Mouse (Mus musculus) left cerebral cortex, postnatal 36 days (tissue): ENCODE results near the gene Slc25a45. TPM values are rescaled to one million over a fixed set of nuclear protein-coding genes. Genes with fewer than 3 reads are reported as not detected.

ENCODE experiments used
- DNase-seq, 2 experiments: peaks; one replicate each; pipeline ENCODE4 v3.0.0; 2021 to 2022; ENCODE audit warnings: low spot score in 2 of 2, mixed read lengths in 1 of 2
- intact Hi-C: fragments of 180-260 bp; cut with DNase I; formaldehyde crosslinking; loops from one replicate; pipeline ENCODE4 v1.15.1; 2025
- total RNA-seq, 2 experiments: library from RNA; stranded (reverse); gene quantifications; 2 replicates each; pipeline ENCODE4 v1.2.3; 2021

The Slc25a45 gene
- total RNA-seq, 2 experiments from 2014 or later: 3.0 to 4.1 TPM

DNA sequence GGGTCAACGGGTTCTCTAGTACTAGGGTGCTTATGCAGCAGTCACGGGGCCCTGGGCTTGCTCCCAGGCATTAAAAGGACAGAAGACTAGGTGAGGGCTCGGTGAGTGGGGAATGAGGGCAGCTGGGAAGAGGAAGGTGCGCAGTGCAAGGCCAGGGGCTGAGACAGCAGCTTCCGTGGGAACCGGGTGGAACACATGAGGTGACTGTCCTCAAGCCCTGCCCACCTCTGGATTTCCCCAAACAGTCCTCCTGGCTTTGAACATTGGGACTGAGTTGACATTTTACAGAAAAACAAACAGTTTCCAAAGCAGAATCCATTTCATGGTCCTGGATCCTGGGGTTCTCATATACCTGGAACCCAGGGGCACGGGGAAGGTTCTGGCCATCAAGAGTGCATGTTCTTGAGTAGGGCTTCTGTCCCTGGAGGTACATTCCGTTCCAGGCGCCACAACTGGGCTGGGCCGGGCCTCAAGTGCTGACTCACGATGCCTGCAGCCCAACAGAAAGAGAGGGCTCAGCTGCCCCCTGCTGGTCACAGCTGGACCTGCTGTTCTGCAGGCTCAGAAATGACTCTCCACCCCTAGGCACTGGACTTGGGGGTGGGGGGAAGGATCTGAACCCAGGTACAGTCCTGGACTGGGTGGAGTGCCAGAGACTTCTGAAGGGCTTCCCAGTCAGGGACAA is 27.6 kb upstream of the Slc25a45 start:
- intact Hi-C loops: loop anchor here (1.0 kb wide), 1 partner anchor 57 kb away; no protein-coding TSS in a partner anchor
- peak; percentile 91 to 94 for DNase-seq

DNA sequence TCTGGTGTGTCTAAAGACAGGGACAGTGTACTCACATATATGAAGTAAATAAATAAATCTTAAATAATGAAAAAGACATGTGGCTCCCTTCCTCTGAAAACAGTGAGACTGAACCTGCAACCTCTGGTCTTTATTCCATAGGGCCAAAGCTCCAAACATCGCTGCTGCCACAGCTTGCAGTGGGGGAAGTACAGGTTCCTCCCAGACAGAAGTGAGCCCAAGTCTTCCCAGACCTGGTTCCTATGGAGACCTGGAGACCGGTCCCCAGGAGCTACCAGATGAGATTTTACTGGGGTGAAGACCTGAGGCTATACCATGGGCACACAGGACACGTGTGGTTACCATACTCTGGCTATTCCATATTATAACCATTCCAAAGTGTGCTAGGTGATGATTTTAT is 26.7 kb upstream of the Slc25a45 start:
- intact Hi-C loops: loop anchor here (1.0 kb wide), 1 partner anchor 58 kb away; no protein-coding TSS in a partner anchor
- no peak for DNase-seq

DNA sequence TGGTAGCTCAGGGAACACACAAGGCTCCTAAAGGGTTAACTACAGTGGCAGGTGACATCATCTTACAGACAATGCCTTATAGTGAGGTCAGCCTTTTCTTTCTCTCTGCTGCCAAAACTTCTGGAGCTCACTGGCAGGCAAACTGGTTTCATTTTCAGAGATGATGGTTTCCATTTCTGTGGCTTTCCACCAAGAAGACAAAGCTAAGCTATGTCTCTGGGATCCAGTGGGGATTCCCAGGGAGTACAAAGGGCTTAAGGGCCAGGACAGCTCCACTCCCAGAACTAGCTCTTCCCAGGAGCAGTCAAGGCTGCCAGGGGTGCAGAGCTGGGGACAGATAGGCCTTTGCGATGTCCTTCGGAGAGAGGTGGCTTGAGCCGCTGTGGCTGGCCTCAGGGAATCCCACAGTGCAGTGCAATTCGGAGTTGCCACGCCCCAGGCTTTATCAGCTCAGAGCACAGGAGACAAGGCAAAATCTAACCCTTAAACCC is 26.1 kb upstream of the Slc25a45 start:
- intact Hi-C loops: no loop called here
- no peak for DNase-seq

DNA sequence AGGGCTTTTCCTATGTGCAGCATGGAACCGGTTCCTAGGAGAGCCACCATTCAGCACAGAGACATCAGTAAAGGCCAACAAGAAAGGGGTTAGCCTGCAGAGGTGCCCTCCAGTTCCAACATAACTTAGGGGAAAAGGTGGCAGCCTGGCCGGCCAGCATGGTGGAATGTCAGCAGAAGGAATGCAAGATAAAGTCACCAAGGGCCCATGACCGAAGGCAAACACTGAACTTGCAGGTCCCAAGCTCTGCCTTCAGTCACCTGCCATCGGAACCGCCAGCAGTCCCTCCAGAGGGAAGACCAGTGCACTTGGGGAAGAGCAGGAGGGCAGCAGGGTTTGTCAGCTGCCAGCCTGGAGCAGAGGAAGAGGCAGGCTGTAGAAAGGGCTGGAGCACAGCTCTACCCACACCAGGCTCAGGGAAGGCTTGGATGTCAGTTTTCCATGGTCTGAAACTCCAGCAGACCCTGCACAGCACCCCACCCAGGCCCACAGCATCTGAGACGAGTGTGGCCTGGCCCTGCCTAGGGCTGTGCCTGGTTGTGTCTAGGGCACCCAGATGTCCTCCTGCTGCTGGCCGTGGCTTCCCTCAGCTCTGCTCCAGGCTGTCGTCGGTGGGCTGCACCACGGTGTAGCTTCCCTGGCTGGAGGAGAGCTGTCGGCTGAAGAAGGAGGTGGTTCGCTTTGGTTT is 25.4 kb upstream of the Slc25a45 start:
- intact Hi-C loops: no loop called here
- no peak for DNase-seq

DNA sequence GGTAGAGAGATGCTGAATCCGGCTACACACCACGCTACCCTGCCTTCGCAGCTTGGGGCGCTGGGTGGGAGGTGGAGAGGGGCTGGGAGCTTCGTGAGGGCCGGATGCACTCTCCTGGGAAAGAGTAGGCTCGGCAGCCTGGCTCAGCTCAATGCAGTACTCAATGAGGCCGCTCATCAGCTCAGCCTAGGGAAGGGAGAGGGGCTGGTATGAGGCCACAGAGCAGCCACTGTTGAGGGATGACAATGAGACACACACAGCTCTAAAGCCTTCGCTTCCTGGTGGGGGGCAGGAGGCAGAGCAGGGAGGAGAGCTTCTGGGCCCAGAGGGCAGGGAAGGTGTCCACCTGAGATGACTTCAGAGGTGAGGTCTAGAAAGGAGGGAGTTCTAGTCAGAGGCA is 21.0 kb upstream of the Slc25a45 start:
- intact Hi-C loops: no loop called here

GRCm38 (mm10) chr19:5862335-5863085 is 15.1 kb upstream of the Slc25a45 start:
- intact Hi-C loops: no loop called here
- DNase-seq: no peak

More for the DNA sequence above, 21.0 kb upstream of the Slc25a45 start:
- DNase-seq: no peak

GRCm38 (mm10) chr19:5863776-5864175 is 13.8 kb upstream of the Slc25a45 start:
- no peak for DNase-seq
- intact Hi-C loops: no loop called here

DNA sequence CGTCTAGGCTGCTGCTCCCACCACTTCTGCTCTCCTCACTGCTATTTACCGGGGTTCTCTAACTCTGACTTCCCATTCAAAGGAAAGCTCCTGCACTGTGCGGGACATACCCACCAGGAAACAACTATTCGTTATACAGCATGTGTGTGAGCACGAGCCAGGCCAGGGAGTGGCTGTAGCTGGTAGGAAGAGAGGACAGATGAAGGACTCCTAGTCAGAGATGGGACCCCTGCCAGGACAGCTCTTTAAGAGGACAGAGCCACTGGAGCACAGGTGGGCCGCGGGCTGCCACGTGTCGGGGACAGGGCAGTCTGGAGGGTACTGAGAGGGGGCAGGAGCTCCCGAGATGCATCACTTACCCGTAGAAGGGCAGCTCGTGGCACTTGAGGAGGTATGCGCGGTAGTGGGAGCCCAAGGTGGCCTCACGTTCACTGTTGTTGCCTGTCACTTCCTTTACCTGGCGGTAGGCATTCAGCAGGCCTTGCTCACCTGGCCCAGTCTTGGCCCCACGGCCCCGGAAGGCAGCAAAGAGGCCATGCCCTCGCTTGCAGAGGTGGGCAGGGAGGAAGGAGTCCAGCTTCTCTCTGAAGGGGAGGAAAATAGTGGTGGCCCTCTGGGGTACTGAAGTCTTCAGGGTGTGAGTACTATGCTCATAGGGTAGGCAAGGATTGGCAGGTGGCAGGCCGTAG is 12.8 kb upstream of the Slc25a45 start:
- DNase-seq: no peak
- intact Hi-C loops: no loop called here

DNA sequence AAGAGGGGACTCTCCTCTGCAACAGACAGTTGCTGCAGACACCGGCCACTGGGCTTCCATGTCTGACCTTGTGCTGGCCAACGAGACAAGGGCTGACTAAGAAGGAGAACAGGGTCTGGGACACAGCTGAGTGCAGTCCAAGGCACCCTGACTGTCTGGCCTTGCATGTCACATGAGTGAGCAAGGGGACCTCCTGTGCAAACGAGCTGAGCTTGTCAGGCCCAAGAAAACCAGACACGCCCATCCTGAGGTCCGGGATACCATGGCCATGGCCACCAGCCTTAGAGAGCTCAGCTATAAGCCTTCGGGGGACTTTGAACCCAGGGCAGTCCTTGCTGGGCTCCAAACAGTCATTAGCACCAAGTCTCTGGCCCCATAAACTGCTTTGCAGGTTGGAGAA is 9.5 kb upstream of the Slc25a45 start:
- intact Hi-C loops: no loop called here
- no peak for DNase-seq

GRCm38 (mm10) chr19:5871273-5871672 is 6.3 kb upstream of the Slc25a45 start:
- intact Hi-C loops: loop anchor here (10.0 kb wide), 1 partner anchor 156 kb away; no protein-coding TSS in a partner anchor

GRCm38 (mm10) chr19:5871683-5872082 is 5.9 kb upstream of the Slc25a45 start:
- intact Hi-C loops: loop anchor here (10.0 kb wide), 1 partner anchor 157 kb away; no protein-coding TSS in a partner anchor
- no peak for DNase-seq

More at GRCm38 (mm10) chr19:5871273-5871672, 6.3 kb upstream of the Slc25a45 start:
- DNase-seq: no peak

GRCm38 (mm10) chr19:5872528-5872927 is 5.1 kb upstream of the Slc25a45 start:
- no peak for DNase-seq
- intact Hi-C loops: loop anchor here (10.0 kb wide), 1 partner anchor 158 kb away; no protein-coding TSS in a partner anchor

DNA sequence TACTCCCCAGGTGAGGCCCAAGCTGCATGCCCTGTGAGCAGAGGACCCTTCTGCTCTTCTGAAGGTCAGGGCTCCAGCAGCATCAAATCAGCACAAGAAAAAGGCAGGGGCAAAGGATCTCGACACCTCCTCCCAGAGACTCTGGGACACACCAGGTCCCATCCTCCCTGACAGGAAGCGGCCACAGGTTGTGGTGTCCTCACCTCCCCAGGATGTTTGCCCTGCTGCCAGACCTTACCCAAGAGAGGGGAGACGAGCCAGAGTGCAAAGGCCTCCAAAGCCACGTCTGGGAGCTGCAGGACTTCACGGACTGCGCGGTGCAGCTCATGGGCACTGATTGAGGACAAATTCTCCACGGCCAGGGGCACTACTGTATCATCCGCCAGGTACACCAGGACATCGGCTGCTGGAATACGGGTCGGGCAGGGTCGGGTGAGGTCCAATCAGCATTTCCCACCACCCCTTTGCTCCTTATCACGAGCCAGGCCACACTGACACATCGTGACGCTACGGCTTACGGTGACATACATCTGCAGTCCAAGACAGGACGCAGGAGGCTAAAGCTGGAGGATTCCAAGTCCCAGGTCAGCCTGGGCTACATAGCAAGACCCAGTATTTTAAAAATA is 4.6 kb upstream of the Slc25a45 start:
- intact Hi-C loops: loop anchor here (10.0 kb wide), 1 partner anchor 158 kb away; no protein-coding TSS in a partner anchor
- no peak for DNase-seq

- no peak for DNase-seq
- intact Hi-C loops: loop anchor here (10.0 kb wide), 1 partner anchor 160 kb away; no protein-coding TSS in a partner anchor
These were observed 3.1 kb upstream of the Slc25a45 start for GRCm38 (mm10) chr19:5874391-5874968.

DNA sequence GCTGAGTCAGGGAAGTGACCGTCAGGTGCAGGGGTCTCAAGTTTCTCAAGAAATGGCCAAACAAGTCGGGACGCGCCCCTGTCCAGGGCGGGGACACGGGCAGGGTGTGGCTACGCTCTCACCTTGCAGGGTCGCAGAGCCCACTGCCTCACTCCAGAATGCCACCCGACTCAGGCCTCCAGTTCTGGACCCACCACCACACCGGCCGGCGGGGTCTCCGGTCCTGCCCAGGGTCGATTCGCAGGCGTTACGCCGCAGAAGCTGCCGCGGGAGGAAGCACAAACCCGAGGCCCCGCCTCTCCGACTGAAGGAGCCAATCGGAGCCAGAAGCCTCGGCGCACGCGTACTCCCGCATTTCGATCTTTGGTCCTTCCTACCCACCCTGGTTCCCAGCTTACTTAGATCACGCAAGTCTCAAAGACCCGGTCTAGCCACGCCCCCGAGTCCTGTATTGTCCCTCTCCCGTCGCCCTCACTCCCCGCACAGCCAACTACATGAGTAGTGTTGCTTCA is 2.6 kb upstream of the Slc25a45 start, which contains the start of gene Frmd8:
Gene Frmd8, minus strand, starts transcription at position 306 of the 512 bp plus-strand sequence.
- intact Hi-C loops: loop anchor here (10.0 kb wide), 1 partner anchor 160 kb away; no protein-coding TSS in a partner anchor
- DNase-seq: peak; percentile 89 to 90

DNA sequence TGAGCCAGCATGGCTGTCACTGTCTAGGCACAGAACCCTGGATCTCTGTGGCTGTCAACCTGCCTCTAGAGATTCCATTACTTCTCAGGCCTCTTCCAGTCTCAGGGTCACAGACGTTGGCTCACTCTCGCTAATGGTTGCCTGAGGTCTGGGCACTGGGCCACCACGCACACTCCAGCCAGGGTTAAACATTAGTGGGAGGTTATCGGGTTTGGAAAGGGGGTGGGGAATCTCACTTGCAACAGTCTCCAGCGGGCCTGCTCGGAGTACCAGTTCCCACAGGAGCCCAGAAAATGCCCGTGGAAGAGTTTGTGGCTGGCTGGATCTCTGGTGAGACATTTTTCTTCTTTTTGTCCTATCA is 734 bp downstream of the Slc25a45 start:
- DNase-seq: no peak
- intact Hi-C loops: loop anchor here (2.0 to 10.0 kb wide), 2 partner anchors 92 to 164 kb away; no protein-coding TSS in a partner anchor

- intact Hi-C loops: loop anchor here (2.0 to 10.0 kb wide), 2 partner anchors 92 to 164 kb away; no protein-coding TSS in a partner anchor
- no peak for DNase-seq
These were observed 1.3 kb downstream of the Slc25a45 start for GRCm38 (mm10) chr19:5878916-5879315.

GRCm38 (mm10) chr19:5879735-5880134 is 2.1 kb downstream of the Slc25a45 start:
- no peak for DNase-seq
- intact Hi-C loops: loop anchor here (2.0 to 10.0 kb wide), 2 partner anchors 93 to 165 kb away; no protein-coding TSS in a partner anchor
